Mouse (Mus musculus) left cerebral cortex, postnatal 4 days (tissue): ENCODE data around the gene Plk4. TPM values are rescaled to one million over a fixed set of nuclear protein-coding genes. Genes with fewer than 3 reads are reported as not detected.
A peak's percentile ranks its signal among the peaks of the same experiment; 100 is the strongest.
"Not testable (repeated sequence)": the region's sequence is repeated elsewhere in the genome, so short reads cannot be mapped to it uniquely, and the experiment has no call there.

ENCODE experiments used
- DNase-seq: peaks from one replicate; pipeline ENCODE4 v3.0.0-alpha.2; 2022
- intact Hi-C: fragments of 180-260 bp; cut with DNase I; formaldehyde crosslinking; loops from one replicate; pipeline ENCODE4 v1.15.1; 2025
- total RNA-seq, 2 experiments: library from RNA; stranded (reverse); gene quantifications; 2 replicates each; pipeline ENCODE4 v1.2.3; 2021

The Plk4 gene
- 10 to 100 TPM; 10.8 to 11.8 TPM for total RNA-seq

DNA sequence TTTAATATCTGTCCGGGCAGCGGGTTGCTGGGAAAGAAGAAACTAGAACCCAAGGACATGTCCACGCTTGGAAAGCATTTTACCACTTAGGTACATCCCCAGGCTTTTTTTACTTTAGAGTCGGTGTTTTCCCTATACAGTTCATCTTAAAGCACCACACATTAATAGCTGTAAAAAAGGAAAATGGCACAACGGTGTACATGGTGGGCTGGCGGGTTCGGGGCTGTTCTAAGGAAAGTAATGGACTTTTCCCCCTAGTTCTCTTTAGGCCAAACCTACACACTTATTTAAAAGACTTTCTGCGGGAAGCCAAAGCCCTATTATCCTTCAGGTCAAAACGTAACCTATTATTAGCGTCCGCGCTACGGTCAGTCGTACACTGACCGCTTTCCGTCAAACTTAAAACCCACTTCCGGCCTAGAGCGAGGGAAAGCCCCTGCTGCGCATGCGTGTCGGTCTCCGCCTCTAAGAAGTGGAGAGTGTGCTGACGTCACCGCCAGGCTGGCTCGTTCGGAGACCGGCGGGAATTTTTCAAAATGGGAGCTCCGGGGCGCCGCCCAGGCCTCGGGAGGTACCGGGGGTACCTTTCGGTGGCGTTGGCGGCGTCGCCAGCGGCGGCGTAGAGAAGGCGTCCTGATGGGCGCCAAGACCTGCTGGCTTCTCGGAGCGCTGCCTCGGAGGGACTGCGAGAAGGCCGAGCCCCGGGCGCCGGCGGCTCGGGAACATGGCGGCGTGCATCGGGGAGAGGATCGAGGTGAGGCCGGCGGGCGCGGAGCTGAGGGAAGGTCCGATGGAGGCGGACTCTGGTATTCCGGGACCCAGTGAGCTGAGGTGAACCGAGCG lies at the start of gene Plk4:
TSS of gene Plk4 (plus strand) at position 490 of the 843 bp plus-strand sequence.
- peak; percentile 98 for DNase-seq
- intact Hi-C loops = no loop called here

- intact Hi-C loops = no loop called here
- DNase-seq = no peak
These were observed 39.1 kb upstream of the Plk4 start for GRCm38 (mm10) chr3:40760746-40761145.

GRCm38 (mm10) chr3:40761312-40761711 lies 38.5 kb upstream of the Plk4 start:
- DNase-seq = no peak
- intact Hi-C loops = no loop called here

- intact Hi-C loops = no loop called here
- DNase-seq = no peak
These were observed 6.0 kb upstream of the Plk4 start for GRCm38 (mm10) chr3:40793783-40794182.

DNA sequence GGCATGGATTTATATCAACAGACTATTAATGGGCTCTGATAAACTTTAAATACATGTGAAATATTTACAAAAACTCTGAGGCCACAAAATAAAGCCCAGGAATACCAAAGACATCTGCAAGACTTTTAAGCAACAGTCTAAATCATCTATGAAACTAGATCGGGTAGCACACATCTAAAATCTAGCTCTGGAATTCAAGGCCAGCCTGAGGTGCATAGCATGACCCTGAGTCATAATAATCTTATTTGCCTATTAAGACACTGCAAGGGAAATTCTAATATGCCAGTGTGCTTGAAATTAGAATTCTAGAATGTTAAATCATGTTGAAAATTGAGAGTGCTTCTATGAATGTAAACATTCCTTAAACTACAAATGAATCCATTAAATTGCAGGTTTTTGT lies 1.8 kb upstream of the Plk4 start:
- no peak for DNase-seq
- intact Hi-C loops = no loop called here

DNA sequence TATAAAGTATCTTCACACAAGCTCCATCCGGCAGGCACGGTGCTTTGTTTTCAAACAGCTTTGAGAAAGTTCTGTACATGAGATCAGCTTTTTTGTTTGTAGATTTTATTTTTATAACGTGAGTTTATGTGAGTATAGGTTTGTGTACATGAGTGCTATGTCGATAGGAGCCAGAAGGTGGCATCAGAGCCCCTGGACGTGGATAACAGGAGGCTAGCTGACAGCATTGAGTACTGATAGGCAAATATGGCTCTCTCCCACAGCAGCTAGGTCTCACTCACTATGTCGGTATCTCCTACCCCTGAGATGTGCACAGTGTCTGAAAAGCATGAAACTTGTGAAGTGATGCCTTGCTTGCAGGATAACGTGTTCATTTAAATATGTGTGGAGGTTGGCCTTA lies 1.3 kb upstream of the Plk4 start:
- peak; percentile 52 for DNase-seq
- intact Hi-C loops = no loop called here

- peak; percentile 54 for DNase-seq
- intact Hi-C loops = no loop called here
These were observed 579 bp downstream of the Plk4 start for GRCm38 (mm10) chr3:40800373-40800823.

DNA sequence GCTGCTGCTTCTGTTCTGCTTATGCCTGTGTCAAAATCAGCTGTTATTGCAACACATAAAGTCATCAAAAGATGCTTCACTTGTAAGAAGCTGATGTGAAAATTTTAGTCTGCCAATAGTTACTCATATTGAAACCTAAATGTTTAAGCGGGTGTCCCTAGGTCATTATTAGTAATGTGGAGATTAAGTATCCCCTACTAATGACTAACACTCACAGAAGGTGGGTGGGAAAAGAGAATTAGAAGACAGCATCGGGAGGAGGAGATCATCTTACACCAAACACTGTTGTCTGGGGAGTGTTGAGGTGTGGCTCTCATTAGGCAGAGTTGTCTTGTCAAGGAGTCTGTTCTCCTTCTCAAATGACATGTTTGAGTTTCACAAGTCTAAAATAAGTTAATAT lies 7.1 kb downstream of the Plk4 start:
- no peak for DNase-seq
- intact Hi-C loops = no loop called here

DNA sequence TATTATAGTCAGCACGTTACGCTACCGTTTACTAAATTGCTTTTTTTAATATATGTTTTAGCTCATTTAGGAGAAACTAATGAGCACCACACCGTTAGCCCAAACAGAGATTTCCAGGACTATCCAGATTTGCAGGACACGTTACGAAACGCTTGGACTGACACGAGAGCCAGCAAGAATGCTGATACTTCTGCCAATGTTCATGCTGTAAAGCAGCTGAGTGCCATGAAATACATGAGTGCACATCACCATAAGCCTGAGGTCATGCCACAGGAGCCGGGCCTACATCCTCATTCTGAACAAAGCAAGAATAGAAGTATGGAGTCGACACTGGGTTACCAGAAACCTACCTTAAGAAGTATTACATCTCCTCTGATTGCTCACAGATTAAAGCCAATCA lies 8.9 kb downstream of the Plk4 start:
- intact Hi-C loops = no loop called here
- no peak for DNase-seq

DNA sequence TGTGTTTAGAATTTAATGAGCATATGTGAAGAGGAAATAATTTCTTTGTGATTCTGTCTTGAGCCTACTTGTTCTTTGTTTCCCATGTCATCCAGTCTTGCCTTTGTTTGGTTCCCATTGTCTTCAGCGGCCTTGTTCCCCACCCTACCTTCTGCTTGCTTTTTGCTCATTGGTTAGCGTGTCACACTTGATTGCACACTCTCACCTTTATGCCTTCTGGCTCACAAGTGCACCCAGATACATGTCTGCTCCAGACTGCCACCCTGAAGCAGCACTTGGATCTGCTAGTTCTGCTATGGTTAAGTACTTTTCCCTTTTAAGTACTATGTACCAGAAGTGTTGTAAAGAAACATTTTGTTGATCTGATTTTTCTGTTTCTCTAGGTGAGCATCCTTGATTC lies 10.1 kb downstream of the Plk4 start:
- DNase-seq = no peak

GRCm38 (mm10) chr3:40813275-40813674 lies 13.5 kb downstream of the Plk4 start:
- no peak for DNase-seq
- intact Hi-C loops = no loop called here

More for the DNA sequence above, 10.1 kb downstream of the Plk4 start:
- intact Hi-C loops = no loop called here

GRCm38 (mm10) chr3:40845521-40845920 lies 45.7 kb downstream of the Plk4 start:
- intact Hi-C loops, DNase-seq: not testable (repeated sequence)

DNA sequence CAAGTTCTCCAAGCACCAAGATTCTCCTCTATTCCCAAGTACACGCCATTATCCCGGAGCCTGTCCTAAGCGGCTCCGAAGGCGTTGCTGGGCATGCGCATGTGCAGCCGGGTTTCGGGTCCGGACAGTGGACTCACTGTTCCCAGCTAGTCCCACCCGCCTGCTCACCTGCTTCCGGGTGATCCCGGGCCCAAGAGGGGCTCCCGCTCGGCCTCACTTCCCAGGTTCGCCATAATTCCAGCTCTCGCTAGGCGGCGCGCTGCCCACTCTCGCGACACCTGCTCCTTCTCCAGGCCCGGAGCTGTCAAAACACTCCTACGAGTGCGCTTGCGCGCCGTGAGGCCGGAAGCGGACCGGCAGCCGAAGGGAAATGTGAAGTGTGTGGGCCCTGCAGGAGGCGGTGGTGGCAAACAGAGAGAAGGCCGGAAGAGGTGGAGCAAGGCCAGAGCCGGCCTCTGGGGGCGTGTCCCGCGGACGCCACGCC lies 46.7 kb downstream of the Plk4 start, which contains the start of gene Mfsd8:
TSS of gene Mfsd8 (minus strand) at position 414 of the 484 bp plus-strand sequence.
- peak; percentile 97 for DNase-seq
- intact Hi-C loops = not testable (repeated sequence)

DNA sequence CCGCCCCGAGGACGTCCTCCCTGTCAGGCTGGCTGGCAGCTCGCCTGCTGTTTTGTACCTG lies 47.0 kb downstream of the Plk4 start, which contains the start of gene Abhd18:
TSS of gene Abhd18 (plus strand) at position 14 of the 61 bp plus-strand sequence.
- intact Hi-C loops = not testable (repeated sequence)

GRCm38 (mm10) chr3:40847018-40847417 lies 47.2 kb downstream of the Plk4 start:
- DNase-seq = peak; percentile 55
- intact Hi-C loops = not testable (repeated sequence)

More for the DNA sequence above, 47.0 kb downstream of the Plk4 start, which contains the start of gene Abhd18:
- DNase-seq = not testable (repeated sequence)

DNA sequence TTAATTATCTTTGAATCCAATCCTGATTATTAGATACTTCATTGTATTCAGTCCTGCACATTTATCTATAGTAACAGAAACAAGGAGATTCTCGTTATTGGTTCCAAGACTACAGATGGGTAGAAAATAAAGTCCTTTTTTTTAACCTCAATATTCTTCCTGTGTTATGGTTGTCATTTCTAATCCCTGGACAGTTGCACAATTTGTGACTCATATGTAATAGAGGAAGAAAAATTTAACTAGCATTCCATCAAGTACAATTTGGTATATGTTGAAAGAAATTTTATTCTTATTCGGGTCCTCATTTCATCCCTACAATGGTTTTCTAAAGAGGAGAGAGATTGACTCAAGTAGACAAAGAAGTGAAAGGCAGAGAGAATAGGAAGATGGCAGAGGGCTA lies 48.1 kb downstream of the Plk4 start:
- intact Hi-C loops, DNase-seq: not testable (repeated sequence)

- intact Hi-C loops, DNase-seq: not testable (repeated sequence)
These were observed 53.4 kb downstream of the Plk4 start for GRCm38 (mm10) chr3:40853123-40853738.

Other genes with a start within 250 kb of the Plk4 start
- under 1 TPM; 0.22 to 0.24 TPM for gene Slc25a31, start 91.2 kb upstream of the Plk4 start, total RNA-seq
- gene Hspa4l, start 55.5 kb upstream of the Plk4 start, total RNA-seq = 10 to 100 TPM; 55.6 to 55.8 TPM
- 10 to 100 TPM; 20.5 to 24.3 TPM for gene Mfsd8, start 46.9 kb downstream of the Plk4 start, total RNA-seq
- gene Abhd18, start 47.0 kb downstream of the Plk4 start, total RNA-seq = 10 to 100 TPM; 12.2 to 14.4 TPM
- gene 1700034I23Rik, start 102.5 kb downstream of the Plk4 start, total RNA-seq = under 1 TPM; 0.24 to 0.52 TPM
- gene Larp1b, start 149.8 kb downstream of the Plk4 start, total RNA-seq = 10 to 100 TPM; 20.1 to 22.0 TPM